Mouse (Mus musculus) C2C12 (cell line): Measurements from ENCODE around the gene Mrps25. TPM values are rescaled to one million over a fixed set of nuclear protein-coding genes. Genes with fewer than 3 reads are reported as not detected.
A peak's percentile ranks its signal among the peaks of the same experiment; 100 is the strongest.

Experiments
- H3K27me3 ChIP-seq: one replicate; pipeline ENCODE4 v1.6.1; 2011; ENCODE audit not compliant: control insufficient read depth, insufficient read depth, insufficient read length
- H3K36me3 ChIP-seq: one replicate; pipeline ENCODE4 v1.6.1; 2011; ENCODE audit not compliant: control insufficient read depth, insufficient read depth
- H3K4me3 ChIP-seq: one replicate; pipeline ENCODE4 v1.5.1; 2011; ENCODE audit warnings: mild to moderate bottlenecking, control low read depth; ENCODE audit not compliant: poor library complexity, insufficient read depth, severe bottlenecking
- H3K79me2 ChIP-seq: one replicate; pipeline ENCODE4 v1.6.1; 2011; ENCODE audit not compliant: control insufficient read depth, insufficient read depth
- H3K79me3 ChIP-seq: one replicate; pipeline ENCODE4 v1.6.1; 2011; ENCODE audit warnings: low read depth, control low read depth
- H3ac ChIP-seq: one replicate; pipeline ENCODE3; 2011; ENCODE audit warnings: low read depth; ENCODE audit not compliant: control insufficient read depth, insufficient read length
- CEBPB ChIP-seq: IDR thresholded peaks from one replicate; pipeline ENCODE4 v1.6.1; 2011; ENCODE audit warnings: low read depth, mild to moderate bottlenecking, control low read depth, moderate library complexity
- CTCF ChIP-seq: IDR thresholded peaks from one replicate; pipeline ENCODE4 v1.5.1; 2011; ENCODE audit not compliant: control insufficient read depth, insufficient read depth, insufficient read length
- FOSL1 ChIP-seq: IDR thresholded peaks from one replicate; pipeline ENCODE4 v1.8.0; 2011; ENCODE audit warnings: mild to moderate bottlenecking, low read length; ENCODE audit not compliant: poor library complexity, insufficient read depth, severe bottlenecking
- MAX ChIP-seq: IDR thresholded peaks from one replicate; pipeline ENCODE4 v1.6.1; 2011; ENCODE audit warnings: mild to moderate bottlenecking, control low read depth
- MYOD1 ChIP-seq: IDR thresholded peaks from one replicate; pipeline ENCODE4 v1.6.1; 2011; ENCODE audit warnings: low read depth; ENCODE audit not compliant: control insufficient read depth, insufficient read length
- MYOG ChIP-seq: IDR thresholded peaks from one replicate; pipeline ENCODE4 v1.6.1; 2011; ENCODE audit not compliant: control insufficient read depth, insufficient read length; ENCODE audit errors: extremely low read depth
- USF1 ChIP-seq: IDR thresholded peaks from one replicate; pipeline ENCODE4 v1.6.1; 2011; ENCODE audit warnings: low read depth, mild to moderate bottlenecking, control low read depth, moderate library complexity
- long read RNA-seq, 2 experiments: library from polyadenylated mRNA; unstranded; transcript quantifications; one replicate each; pipeline ENCODE4 v2.0.0; 2019 to 2020
- polyA plus RNA-seq: library from polyadenylated mRNA; unstranded; fragments of >200 nt; fragmentation: generic; extraction: Trizol; gene quantifications from one replicate; pipeline ENCODE4 v1.2.1, GENCODE M21; 2012; ENCODE audit warnings: missing spikeins

Mrps25 gene
- 79.4 TPM for polyA plus RNA-seq
- long read RNA-seq, experiment 1, full-length matches to known transcripts: 71 of 75 reads
- long read RNA-seq, experiment 1, partial matches to known transcripts: 2 of 75 reads
- long read RNA-seq, experiment 1, other reads (novel, unspliced or antisense): 2 of 75 reads
- long read RNA-seq, experiment 2, full-length matches to known transcripts: 61 of 63 reads
- long read RNA-seq, experiment 2, partial matches to known transcripts: 1 of 63 reads
- long read RNA-seq, experiment 2, other reads (novel, unspliced or antisense): 1 of 63 reads

DNA sequence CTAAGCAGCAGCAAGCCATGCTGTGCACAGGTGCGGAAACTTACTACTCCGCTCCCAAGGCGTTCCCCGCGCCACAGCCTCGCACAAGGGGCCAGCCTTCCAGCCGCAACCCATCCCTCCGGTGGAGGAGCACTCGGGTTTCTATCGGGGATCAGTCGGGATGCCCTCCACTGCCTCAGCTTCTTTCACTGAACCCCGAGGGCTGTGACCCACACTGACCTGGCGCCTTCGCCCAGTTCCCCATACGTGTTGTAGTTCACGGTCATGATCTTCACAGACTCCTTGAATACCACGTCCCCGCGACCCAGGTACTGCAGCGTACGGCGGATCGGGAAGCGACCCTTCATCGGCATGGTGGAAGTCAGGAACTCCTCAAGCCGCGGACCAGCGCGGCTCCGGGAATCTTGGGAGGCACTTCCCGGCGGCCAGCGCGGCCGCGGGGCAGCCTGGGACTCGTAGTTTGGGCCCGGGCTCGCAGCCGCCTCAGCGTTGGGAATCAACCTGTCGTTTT is at the start of gene Mrps25:
TSS of gene Mrps25 (minus strand) at position 413 of the 511 bp plus-strand sequence.
- peaks cover 36% of the 10 kb centered on the region for H3K36me3 ChIP-seq
- peak within 1 kb of the TSS; percentile 97 for H3ac ChIP-seq
- TF ChIP-seq CEBPB (no peak), FOSL1 (no peak), MAX (peak; percentile 13), MYOG (no peak), USF1 (no peak), MYOD1 (no peak)
- peaks cover 31% of the 10 kb centered on the region for H3K79me3 ChIP-seq
- H3K4me3 ChIP-seq: peak within 1 kb of the TSS; percentile 85
- peaks cover 42% of the 10 kb centered on the region for H3K79me2 ChIP-seq
- H3K27me3 ChIP-seq: no peaks in the 10 kb centered on the region

DNA sequence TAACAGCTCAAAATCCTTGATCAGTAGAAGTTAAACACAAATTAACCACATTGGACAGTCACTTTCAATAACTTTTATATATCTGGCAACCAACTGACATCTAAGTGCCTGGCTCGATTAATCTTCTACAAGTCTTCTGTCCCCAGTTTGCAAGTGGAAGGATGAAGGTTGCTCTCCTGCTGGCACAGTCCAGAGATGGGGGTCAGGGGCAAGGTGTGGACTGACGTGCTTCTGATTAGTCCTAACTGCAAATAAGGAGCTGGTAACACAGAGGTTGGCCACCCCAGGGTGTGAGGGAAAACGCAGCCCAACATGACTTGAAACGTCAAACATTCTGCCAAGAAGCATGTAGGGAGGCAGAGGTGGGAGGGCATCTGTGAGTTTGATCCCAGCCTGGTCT is 47.9 kb upstream of the Mrps25 start:
- Histone ChIP-seq H3K79me3 (no peaks in the 10 kb centered on the region), H3K79me2 (no peaks in the 10 kb centered on the region), H3K27me3 (peaks cover 4% of the 10 kb centered on the region), H3ac (no peak overlapping the region), H3K4me3 (no peak overlapping the region), H3K36me3 (no peaks in the 10 kb centered on the region)
- TF ChIP-seq MYOD1: no peak
- no peak for TF ChIP-seq CTCF
- no peak for TF ChIP-seq MAX
- no peak for TF ChIP-seq CEBPB
- no peak for TF ChIP-seq USF1

DNA sequence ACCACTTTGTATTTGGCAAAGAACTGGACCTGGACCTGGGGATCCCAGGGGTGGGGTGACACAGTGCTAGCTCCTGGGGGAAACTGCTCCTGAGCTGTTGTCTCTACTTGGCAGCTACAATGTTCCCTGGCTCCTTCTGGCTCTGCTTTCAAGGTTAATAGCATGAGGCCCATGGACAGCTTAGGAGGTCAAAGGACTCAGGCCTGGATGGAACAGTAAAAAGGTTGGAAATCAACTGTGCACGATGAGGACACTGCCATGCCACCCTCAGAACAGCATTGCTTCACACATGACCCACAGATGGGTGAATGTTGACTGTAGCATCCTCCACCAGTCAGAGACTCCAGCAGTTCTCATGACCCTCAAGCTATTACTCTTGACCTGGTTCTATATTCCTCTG is 47.5 kb upstream of the Mrps25 start:
- Histone ChIP-seq H3K79me3 (no peaks in the 10 kb centered on the region), H3K36me3 (no peaks in the 10 kb centered on the region), H3K27me3 (peaks cover 4% of the 10 kb centered on the region), H3K79me2 (no peaks in the 10 kb centered on the region), H3K4me3 (no peak overlapping the region), H3ac (no peak overlapping the region)
- no peak for TF ChIP-seq CTCF
- TF ChIP-seq CEBPB: no peak
- no peak for TF ChIP-seq MAX
- no peak for TF ChIP-seq USF1
- no peak for TF ChIP-seq MYOD1
- no peak for TF ChIP-seq MYOG

DNA sequence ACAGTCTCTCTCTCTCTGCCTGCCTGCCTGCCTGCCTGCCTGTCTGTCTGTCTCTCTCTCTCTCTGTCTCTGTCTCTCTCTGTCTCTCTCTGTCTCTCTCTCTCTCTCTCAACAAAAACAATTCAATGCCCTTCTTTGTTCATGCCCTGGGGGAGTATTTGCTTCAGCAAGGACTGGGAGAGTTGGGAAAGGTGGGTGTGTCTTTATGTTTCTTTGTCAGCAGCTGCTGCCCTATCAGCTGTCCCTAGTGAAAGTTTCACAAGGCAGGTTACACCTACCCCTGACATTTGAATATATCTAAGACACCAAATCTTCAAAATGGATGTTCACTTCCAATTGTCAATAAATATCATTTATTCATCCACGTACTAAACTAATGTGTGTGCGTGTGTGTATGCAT is 45.8 kb upstream of the Mrps25 start:
- TF ChIP-seq CTCF (no peak), MAX (no peak), MYOD1 (no peak), MYOG (no peak), CEBPB (no peak), FOSL1 (no peak), USF1 (no peak)

DNA sequence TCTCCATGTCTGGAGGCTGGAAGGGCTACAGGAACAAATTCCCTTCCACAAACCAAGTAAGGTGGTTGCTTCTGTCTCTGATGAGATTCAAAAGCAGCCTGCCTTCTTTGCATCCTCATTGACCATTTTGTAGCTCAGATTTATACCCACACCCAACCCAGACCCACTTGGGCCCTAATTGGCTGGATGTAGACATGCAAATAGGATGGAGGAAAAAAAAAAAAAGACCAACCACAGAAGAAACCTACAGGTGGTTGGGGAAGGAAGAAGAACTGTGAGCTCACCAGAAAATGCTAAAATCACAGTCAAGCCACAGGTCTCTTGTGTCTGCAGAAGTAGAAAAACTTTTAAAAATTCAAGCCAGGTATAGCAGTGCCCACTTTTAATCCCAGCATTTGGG is 45.3 kb upstream of the Mrps25 start:
- Histone ChIP-seq H3K79me3 (no peaks in the 10 kb centered on the region), H3K27me3 (no peaks in the 10 kb centered on the region), H3K79me2 (no peaks in the 10 kb centered on the region), H3K4me3 (no peak overlapping the region), H3ac (no peak overlapping the region), H3K36me3 (no peaks in the 10 kb centered on the region)
- TF ChIP-seq CTCF: no peak
- no peak for TF ChIP-seq FOSL1
- TF ChIP-seq MYOG: no peak
- no peak for TF ChIP-seq USF1
- TF ChIP-seq MAX: no peak
- no peak for TF ChIP-seq MYOD1
- TF ChIP-seq CEBPB: no peak

More for the DNA sequence above, 45.8 kb upstream of the Mrps25 start:
- Histone ChIP-seq H3ac (no peak overlapping the region), H3K4me3 (no peak overlapping the region), H3K79me3 (no peaks in the 10 kb centered on the region), H3K36me3 (no peaks in the 10 kb centered on the region), H3K79me2 (no peaks in the 10 kb centered on the region), H3K27me3 (no peaks in the 10 kb centered on the region)

DNA sequence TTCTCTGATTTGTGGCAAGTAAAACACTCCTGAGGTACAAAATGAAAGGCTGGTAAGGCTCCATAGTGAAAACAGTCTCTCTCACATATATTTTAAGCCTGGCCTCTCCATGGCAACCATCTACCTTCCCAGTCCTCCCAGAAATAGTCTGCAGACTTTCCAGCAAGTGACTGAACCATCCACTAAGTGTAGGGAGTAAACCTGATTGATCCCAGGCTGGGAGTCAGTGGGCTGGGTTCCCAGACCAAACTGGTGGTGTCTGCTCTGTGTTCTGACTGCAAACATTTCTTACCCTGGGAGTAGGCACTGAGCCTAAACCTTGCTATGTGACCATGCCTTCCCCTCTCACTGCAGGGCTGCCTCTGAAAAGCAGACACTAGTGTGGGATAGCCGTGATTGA is 41.1 kb upstream of the Mrps25 start:
- no peak overlapping the region for H3K4me3 ChIP-seq
- H3K27me3 ChIP-seq: peaks cover 19% of the 10 kb centered on the region
- H3K36me3 ChIP-seq: no peaks in the 10 kb centered on the region
- H3ac ChIP-seq: no peak overlapping the region
- TF ChIP-seq USF1: no peak
- TF ChIP-seq CEBPB: no peak
- no peak for TF ChIP-seq FOSL1
- TF ChIP-seq MYOD1: no peak
- TF ChIP-seq CTCF: no peak
- no peak for TF ChIP-seq MYOG
- TF ChIP-seq MAX: no peak
- no peaks in the 10 kb centered on the region for H3K79me3 ChIP-seq
- H3K79me2 ChIP-seq: no peaks in the 10 kb centered on the region
